Mouse (Mus musculus) layer of hippocampus, adult 9-10 months (tissue): ENCODE results near the gene Zan.
A peak's percentile ranks its signal among the peaks of the same experiment; 100 is the strongest.

Experiments used
- DNase-seq: peaks from one replicate; pipeline ENCODE4 v3.0.0; 2022; ENCODE audit warnings: low spot score

Gene Zan

DNA sequence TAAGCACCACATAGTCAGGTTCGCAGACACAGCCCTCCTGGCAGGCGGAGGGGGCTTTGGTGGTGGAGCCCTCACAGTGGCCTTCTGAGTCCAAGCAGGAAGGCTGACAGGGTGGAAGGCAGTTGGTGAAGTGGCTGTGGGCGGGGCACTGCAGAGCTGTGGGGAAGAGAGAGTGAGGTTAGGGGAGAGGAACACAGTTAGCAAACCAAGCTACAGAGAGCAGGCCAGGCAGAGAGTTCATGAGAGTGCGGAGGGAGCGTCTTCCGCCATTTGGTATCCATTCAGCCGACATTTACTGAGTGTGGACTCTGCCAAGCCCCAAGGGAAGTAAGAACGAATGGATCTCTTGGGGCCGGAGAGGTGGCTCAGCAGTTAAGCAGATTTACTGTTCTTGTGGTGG, 57.8 kb downstream of the Zan start:
- no peak for DNase-seq

DNA sequence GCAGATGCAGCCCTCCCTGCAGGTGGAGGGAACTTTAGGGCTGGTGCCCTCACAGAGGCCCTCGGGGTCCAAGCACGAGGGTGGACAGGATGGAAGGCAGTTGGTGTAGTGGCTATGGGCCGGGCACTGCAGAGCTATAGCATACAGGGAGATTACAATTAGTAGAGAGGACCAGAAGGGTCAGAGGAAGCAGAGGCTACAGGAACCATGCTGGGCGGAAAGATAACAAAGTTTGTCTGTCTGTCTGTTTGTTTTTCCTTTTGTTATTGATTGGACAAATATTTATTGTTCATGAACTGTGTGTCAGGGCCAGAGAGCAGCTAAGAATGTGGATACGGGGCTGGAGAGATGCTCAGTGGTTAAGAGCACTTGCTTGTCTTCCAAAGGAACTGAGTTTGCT, 62.6 kb downstream of the Zan start:
- DNase-seq = no peak

DNA sequence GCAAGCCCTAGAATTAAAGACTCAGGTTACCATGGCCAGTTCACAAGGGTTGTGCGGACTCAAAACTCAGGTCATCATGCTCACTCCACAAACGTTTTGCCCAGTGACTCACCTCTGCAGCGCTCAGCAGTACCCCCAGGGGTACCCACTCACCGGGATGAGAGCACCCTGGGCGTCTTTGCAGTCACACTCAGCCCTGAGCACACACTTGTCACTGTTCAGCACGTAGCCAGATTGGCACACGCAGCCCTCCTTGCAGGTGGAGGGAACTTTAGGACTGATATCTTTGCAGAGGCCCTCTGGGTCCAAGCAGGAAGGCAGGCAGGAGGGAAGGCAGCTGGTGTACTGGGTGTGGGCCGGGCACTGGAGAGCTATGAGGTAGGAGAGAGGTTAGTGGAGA, 65.6 kb downstream of the Zan start:
- DNase-seq = no peak

DNA sequence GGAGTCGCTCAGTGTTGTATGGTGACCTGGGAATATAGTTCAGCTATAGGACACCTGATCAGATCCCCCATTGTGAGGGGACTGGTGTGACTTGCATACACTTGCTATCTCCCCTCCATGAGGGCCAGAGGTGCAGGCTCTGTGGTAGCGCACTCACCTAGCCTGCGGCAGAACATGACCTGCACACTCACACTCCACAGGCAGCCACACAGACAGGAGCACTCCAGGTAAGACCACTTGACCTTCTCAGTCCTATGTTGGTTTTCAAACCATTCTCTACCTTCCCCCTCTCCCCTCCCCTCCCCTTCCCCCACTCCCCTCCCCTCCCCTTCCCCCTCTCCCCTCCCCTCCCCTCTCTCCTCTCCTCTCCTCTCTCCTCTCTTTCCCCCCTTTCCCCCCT, 66.3 kb downstream of the Zan start:
- DNase-seq = no peak

DNA sequence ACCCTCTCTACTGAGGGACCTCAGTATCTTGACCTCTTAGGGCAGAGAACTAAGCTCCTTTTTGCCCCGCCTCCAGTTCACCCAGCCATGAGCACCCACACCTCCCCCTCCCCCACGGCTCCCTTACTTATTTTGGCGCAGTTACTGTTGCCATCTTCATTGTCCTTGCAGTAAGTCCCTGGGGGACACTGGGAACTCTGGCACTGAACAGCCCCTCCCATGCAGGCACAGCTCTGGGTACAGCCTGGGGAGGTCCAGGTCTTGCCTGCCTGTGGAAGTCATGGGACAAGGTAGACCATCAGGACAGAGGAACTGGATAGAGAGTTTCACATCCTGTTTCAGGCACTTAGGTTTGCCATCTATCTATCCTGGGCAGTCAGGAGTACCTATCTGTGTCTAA, 66.8 kb downstream of the Zan start:
- no peak for DNase-seq

DNA sequence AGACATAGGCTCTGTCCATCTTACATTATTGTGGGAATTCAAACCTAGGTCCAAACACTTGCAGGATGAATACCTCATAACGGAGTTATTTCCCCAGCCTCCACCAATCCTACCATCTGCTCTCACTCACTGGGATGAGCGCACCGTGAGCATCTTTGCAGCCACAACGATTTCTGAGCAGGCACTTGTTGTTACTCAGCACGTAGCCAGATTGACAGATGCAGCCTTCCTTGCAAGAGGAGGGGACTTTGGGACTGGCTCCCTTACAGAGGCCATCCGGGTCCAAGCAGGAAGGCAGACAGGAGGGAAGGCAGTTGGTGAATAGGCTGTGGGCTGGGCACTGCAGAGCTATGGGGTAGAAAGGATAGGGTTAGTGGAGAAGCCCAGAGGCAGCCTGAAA, 67.4 kb downstream of the Zan start:
- DNase-seq = no peak

DNA sequence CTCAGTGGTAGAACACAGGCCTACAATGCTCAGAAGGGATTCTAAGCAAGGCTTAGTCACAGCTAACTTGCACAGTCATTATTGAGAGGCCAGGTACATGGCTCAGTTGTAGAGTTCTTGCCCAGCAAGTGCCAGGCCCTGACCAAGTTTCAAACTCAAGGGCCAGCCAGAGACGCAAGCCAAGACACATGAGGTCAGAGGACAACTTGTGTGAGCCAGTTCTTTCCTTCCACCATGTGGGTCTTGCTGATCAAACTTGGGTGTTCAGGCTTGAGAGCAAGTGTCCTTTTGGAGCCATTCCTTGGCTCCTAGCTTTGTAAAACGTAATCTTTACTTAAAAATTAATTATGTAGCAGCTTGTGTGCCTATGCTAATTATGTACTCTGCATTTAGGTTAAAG, 72.8 kb downstream of the Zan start:
- no peak for DNase-seq

DNA sequence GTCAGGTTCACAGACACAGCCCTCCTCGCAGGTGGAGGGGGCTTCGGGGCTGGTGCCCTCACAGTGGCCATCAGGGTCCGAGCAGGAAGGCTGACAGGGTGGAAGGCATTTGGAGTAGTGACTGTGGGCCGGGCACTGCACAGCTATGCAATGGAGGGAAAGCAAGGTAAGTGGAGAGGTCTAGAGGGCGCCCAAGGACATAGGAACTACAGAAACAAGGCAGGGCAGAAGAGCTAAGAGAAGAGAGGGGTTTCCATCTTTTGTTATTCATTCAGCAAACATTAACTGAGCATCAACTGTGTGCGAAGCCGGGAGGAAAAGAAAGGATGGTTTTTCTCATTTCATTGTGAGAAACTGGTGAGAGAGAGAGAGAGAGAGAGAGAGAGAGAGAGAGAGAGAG, 82.4 kb downstream of the Zan start:
- DNase-seq = no peak

DNA sequence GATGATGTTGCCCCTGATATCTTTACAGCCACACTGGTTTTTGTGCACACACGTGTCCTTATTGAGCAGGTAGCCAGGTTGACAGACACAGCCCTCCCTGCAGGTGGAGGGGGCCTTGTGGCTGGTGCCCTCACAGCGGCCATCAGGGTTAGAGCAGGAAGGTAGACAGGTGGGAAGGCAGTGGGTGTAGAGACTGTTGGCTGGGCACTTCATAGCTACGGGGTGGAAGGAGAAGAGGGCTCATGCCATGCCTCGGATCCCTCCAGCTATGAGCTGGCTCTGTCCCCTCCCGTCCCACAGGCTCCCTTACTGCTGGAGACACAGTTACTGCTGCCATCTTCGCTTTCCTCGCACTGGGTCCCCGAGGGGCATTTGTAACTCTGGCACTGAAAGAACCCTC, 85.2 kb downstream of the Zan start:
- DNase-seq = no peak

DNA sequence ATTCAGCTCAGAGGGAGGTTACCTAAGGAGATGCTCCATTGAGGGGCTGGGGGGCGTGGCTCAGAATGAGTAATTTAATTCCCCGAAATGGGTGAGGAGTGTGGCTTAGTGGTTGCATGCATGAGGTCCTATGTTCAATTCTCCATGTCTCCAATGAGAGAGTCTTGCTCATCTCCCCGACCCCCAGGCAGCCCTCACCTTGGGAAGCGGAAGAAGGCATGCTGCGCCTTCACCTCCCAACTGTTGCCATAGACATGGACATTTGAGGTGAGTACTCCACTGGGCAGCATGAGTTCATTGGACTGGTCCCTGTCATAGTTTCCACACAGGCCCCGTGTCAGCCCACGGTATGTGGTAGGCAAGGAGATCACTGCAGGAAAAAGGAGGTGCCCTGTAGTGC, 90.2 kb downstream of the Zan start:
- DNase-seq = no peak

DNA sequence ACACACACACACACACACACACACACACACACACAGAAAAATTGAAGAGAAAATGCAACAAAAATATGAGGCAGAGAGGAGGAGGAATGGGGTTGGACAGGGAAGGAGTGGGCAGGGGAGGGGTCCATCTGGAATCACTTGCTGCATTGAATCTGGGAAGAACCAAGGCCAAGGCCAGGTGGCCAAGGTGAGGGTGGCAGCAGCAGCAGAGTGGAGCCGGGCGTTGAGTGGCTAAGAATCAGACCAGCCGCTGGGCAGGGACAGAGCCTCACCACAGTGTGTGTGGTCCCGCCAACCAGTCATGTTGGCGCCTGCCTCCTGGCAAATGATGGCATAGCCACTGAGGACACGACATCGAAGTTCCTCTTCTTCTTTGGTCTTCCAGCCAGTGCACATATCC, 93.4 kb downstream of the Zan start:
- no peak for DNase-seq

DNA sequence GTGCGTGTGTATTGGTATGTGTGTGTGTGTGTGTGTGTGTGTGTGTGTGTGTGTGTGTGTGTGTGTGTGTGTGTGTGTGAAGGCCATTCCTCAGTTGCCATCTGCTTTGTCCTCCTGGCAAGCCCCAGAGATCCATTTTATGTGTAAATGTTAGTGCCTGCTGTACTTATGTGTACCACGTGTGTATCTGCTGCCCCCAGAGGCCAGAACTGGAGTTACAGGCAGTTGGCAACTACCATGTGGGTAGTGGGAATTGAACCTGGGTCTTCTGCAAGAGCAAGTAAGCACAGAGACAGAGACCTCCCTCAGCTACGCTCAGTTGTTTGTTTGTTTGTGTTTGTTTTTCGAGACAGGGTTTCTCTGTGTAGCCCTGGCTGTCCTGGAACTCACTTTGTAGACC, 95.7 kb downstream of the Zan start:
- DNase-seq = peak; percentile 36

DNA sequence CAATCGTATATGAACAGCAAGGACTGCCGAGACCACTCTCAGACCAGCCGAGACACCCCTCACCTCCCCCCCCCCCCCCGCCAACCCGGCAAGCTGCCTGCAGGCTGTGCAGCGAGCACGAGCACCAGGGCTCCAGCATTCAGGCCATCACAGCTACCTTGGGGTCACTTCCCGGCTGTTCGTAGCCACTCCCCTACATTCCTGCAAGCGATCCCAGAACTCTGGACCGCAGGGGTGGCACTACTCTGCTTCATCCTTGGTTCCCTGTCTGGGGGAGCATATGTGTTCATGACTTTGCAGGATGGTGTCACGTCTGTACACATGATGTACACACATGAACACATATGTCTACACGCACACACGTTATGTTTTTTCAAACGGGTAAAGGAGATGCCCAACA, 99.3 kb downstream of the Zan start:
- no peak for DNase-seq

DNA sequence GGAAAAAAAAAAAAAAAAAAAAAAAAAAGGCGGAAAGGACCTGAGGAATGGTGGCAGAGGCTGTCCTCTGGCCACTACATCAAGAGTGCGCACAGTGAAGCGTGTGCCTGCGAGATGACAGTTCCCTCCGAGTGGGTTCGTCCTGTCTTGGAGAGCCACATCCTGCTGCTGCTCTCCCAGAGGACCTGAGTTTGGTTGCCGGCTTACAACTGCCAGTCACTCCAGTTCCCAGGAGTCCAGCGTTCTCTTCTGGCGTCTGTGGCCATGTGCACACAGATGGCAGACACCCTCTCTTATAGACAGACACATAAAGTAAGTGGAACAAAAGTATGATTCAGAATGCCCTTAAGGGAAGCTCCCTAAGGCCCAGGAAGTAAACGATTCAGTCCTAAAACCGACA, 99.7 kb downstream of the Zan start:
- no peak for DNase-seq

DNA sequence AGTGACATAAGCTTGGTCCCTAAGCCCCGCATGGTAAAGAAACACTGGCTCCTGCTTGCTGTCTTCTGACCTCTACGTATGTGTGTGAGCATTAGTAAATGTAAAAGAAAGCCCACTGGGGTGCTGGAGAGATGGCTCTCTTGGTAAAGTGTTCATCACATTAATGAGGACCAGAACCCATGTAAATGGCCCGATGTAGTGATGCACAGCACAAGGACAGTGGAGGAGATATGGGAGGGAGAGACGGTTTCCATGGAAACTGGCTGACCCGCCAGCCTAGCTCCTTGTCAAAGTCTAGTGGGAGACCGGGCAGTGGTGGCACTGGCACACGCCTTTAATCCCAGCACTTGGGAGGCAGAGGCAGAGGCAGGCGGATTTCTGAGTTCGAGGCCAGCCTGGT, 100.1 kb downstream of the Zan start:
- DNase-seq = no peak

DNA sequence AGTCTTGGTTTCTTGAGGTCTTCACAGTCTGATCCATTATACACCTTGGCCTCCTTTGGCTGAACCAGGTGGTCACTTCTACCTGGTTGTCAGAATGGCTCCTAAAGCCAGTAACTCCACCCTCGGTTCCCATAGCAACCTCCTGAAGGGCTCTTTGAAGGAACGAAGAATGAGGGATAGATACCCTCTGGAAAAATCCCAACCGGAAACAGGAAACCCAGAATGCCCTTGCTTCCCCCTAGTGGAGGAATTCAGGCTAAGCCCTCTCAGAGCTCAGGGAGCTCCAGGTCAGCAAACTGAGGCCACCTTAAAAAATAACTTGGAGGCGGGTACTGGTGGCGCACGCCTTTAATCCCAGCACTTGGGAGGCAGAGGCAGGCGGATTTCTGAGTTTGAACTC, 100.7 kb downstream of the Zan start:
- DNase-seq = no peak

DNA sequence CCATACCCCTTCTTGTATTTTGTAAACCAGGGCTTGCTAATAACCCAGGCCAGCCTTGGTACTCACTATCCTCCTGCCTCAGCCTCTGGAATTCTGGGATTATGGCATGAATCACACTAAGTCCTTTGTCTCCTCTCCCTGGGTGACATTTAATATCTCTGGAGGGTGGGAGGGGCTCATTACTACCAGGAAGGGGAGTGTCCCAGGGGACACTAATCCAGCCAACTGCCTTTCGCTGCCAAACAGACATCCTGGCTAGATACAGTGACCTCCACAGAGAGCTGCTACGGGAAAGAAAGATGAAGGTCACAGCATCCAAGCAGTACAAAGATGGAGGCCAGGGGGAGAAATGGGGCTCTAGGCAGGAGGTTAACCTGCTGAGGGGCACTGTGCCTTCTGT, 101.2 kb downstream of the Zan start:
- no peak for DNase-seq

DNA sequence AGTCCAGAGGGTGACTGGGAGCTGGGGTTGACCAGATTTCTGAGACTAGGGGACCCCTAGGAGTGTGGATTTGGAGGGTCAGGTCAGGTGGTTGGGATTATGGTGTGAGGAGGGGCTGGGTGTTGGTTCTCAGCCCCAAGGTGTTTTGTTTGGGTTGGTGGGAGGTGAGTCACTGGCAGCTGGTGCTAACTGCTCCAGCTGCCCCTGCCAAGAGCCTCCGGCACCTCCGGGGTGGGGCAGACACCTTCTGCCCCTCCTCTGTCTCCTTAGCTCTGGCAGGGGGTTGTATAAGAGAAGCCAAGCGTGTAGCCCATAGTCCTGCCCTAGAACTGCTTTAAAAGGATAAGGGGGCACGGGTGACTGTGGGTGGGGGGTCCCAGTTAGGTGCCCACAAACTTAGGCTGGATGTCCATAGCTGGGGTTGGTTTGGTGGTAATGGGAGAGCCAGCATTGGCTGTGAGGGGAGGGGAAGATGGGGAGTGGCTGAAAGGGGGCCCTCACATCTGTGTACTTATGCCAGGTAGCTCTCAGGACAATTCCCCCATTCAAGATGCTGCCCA, 102.3 kb downstream of the Zan start:
- DNase-seq = no peak

DNA sequence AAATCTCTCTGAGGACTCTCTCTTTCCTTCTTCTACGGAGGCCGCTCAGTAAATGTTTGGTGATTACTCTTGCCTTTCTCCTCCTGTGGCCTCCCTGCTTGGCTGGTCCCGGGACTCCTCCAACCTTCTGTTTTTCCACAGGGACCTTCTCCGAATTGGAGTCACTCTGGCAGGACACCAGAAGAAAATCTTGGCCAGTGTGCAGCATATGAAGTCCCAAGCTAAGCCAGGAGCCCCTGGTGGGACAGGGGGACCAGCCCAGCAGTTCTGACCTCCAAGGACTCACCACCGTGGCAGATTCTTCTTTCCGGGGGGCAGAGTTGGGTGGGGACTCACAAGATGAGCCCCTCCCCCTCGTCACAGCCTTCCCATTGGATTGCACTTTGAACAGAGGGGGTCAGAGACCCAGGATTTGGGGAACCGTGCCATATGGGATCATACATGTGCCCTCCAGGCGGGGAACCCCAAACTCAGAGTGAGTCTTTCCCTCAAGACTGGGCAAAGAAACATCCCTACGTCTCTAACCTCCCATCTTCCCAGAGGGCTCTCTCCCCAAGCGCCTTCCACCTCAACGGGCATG, 103.4 kb downstream of the Zan start:
- no peak for DNase-seq

DNA sequence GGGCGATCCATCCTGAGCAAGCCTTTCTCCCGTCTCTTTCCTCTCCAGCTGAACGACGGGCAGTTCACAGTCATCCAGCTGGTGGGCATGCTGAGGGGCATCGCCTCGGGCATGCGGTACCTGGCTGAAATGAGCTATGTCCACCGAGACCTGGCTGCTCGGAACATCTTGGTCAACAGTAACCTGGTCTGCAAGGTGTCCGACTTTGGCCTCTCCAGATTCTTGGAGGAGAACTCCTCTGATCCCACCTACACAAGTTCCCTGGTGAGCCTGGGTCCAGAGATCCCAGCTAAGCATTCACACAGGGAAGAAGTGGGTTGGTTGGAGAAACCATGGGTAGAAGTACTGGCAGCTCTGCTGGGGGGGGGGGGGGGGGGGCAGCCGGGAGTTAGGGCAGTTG, 107.2 kb downstream of the Zan start:
- no peak for DNase-seq

DNA sequence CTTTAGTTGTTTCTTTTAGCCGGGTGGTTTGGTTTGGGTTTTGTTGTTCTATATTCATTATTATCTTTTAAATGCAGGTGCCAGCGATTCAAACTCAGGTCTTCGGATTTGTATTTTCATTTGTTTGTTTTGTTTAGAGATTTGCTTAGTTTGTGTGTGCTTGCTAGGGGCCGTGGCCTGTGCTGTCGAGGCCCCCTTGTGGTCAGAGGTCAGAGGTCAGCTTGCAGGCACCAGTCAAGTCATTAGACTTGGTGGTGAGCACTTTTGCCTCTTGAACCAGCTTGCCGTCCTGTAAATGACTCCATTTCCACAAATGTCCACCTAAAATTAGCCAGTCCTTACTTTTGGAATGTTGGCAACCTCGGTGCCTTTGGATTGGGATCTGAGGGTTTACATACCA, 118.5 kb downstream of the Zan start:
- no peak for DNase-seq

DNA sequence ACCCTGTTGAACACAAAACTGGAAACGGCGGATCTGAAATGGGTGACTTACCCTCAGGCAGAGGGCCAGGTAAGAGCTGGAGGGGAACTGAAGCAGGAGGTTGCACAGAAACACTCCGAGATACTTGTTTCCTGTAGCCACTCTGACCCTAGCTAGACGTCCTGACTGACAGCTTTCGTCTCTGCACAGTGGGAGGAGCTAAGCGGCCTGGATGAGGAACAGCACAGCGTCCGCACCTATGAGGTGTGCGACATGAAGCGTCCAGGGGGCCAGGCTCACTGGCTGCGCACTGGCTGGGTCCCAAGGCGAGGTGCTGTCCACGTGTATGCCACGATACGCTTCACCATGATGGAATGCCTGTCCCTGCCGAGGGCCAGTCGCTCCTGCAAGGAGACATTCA, 122.8 kb downstream of the Zan start:
- no peak for DNase-seq

DNA sequence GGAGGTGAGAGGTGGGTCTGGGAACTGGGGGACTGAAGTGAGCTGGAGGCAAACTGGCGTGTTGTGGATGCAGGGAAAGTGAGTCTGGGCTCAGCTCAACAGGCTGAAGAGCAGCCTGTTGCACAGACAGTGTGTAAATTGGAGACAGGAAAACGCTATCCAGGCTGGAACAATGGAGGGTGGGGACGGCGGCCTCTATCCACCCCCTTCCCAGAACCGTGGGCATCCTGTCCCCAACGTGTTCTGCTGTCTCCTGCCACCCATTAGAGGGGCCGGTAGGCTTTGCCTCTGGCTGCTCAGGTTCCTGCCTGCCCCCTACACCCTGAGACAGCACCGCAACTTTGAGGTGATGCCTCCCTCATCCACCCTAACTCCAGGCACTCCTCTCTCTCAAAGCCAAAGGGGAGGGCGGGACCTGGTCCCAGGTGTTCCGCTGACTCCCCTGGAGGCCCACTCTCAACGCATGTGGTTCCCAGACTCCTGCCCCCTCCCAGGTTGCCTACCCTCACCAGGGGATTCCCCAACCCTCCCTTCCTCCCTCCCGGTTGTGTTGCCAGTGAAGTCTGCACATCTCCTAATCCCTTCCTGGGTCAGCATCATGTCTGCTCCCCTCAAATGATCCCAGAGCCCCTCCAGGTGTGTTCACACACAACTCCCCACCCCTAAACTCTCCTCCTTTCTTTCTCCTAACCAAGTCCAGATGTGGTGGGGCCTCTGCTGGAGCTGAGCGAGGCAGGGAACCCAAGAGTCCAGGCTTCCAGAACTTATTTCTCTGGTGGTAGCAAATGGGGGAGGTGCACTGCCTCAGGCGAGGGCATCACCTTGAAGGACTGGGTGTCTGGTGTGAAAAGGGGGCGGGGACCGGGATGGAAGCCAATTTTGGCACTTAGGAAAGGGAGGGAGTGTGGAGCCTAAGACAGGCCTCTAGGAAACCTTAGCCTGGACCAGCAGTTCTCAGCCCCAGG, 124.6 kb downstream of the Zan start:
- no peak for DNase-seq

DNA sequence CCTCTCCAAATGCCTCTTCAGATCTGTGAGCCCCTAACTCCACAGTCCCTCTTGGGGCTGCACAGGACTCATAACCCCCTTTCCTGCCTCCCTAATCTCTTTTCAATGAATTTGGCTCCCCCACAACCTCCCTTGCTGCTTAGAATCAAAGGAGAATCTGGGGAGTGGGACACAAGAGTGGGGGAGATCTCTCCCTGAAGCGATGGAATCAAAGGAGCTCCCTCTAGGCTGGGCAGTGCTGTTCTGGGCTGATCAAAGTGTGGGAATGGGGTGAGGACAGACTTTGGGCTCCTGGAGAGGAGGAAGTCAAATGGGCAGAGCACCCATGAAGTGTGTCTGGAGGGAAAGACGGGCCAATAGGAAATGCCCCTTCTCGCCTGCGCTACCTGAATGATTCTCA, 125.5 kb downstream of the Zan start:
- no peak for DNase-seq
